Mouse (Mus musculus) C2C12 (cell line): ENCODE measurements around the gene Ap3d1. TPM values are rescaled to one million over a fixed set of nuclear protein-coding genes. Genes with fewer than 3 reads are reported as not detected.
A peak's percentile ranks its signal among the peaks of the same experiment; 100 is the strongest.

Experiments used
- H3K27me3 ChIP-seq: one replicate; pipeline ENCODE4 v1.6.1; 2011; ENCODE audit not compliant: control insufficient read depth, insufficient read depth, insufficient read length
- H3K36me3 ChIP-seq: one replicate; pipeline ENCODE4 v1.6.1; 2011; ENCODE audit not compliant: control insufficient read depth, insufficient read depth
- H3K4me3 ChIP-seq: one replicate; pipeline ENCODE4 v1.5.1; 2011; ENCODE audit warnings: mild to moderate bottlenecking, control low read depth; ENCODE audit not compliant: poor library complexity, insufficient read depth, severe bottlenecking
- H3K79me2 ChIP-seq: one replicate; pipeline ENCODE4 v1.6.1; 2011; ENCODE audit not compliant: control insufficient read depth, insufficient read depth
- H3K79me3 ChIP-seq: one replicate; pipeline ENCODE4 v1.6.1; 2011; ENCODE audit warnings: low read depth, control low read depth
- H3ac ChIP-seq: one replicate; pipeline ENCODE3; 2011; ENCODE audit warnings: low read depth; ENCODE audit not compliant: control insufficient read depth, insufficient read length
- CEBPB ChIP-seq: IDR thresholded peaks from one replicate; pipeline ENCODE4 v1.6.1; 2011; ENCODE audit warnings: low read depth, mild to moderate bottlenecking, control low read depth, moderate library complexity
- CTCF ChIP-seq: IDR thresholded peaks from one replicate; pipeline ENCODE4 v1.5.1; 2011; ENCODE audit not compliant: control insufficient read depth, insufficient read depth, insufficient read length
- FOSL1 ChIP-seq: IDR thresholded peaks from one replicate; pipeline ENCODE4 v1.8.0; 2011; ENCODE audit warnings: mild to moderate bottlenecking, low read length; ENCODE audit not compliant: poor library complexity, insufficient read depth, severe bottlenecking
- MAX ChIP-seq: IDR thresholded peaks from one replicate; pipeline ENCODE4 v1.6.1; 2011; ENCODE audit warnings: mild to moderate bottlenecking, control low read depth
- MYOD1 ChIP-seq: IDR thresholded peaks from one replicate; pipeline ENCODE4 v1.6.1; 2011; ENCODE audit warnings: low read depth; ENCODE audit not compliant: control insufficient read depth, insufficient read length
- MYOG ChIP-seq: IDR thresholded peaks from one replicate; pipeline ENCODE4 v1.6.1; 2011; ENCODE audit not compliant: control insufficient read depth, insufficient read length; ENCODE audit errors: extremely low read depth
- USF1 ChIP-seq: IDR thresholded peaks from one replicate; pipeline ENCODE4 v1.6.1; 2011; ENCODE audit warnings: low read depth, mild to moderate bottlenecking, control low read depth, moderate library complexity
- polyA plus RNA-seq: library from polyadenylated mRNA; unstranded; fragments of >200 nt; fragmentation: generic; extraction: Trizol; gene quantifications from one replicate; pipeline ENCODE4 v1.2.1, GENCODE M21; 2012; ENCODE audit warnings: missing spikeins

The Ap3d1 gene
- polyA plus RNA-seq, 1 experiment, result 51.3 TPM

- H3K36me3 ChIP-seq, result peaks cover 57% of the 10 kb centered on the region
- TF ChIP-seq USF1, result no peak
- TF ChIP-seq MYOD1, result no peak
- TF ChIP-seq MAX, result no peak
These were observed 72.2 kb downstream of the Ap3d1 start for GRCm38 (mm10) chr10:80669737-80670485.

GRCm38 (mm10) chr10:80669018-80669417 lies 73.0 kb downstream of the Ap3d1 start:
- TF ChIP-seq CTCF, result no peak
- no peak for TF ChIP-seq MYOD1
- no peak for TF ChIP-seq CEBPB
- no peak for TF ChIP-seq MAX
- TF ChIP-seq USF1, result no peak
- no peak for TF ChIP-seq FOSL1
- no peak for TF ChIP-seq MYOG
- H3K27me3 ChIP-seq, result no peaks in the 10 kb centered on the region
- H3K4me3 ChIP-seq, result no peak overlapping the region
- H3K36me3 ChIP-seq, result peaks cover 57% of the 10 kb centered on the region
- H3K79me3 ChIP-seq, result peaks cover 17% of the 10 kb centered on the region
- H3K79me2 ChIP-seq, result peaks cover 31% of the 10 kb centered on the region
- H3ac ChIP-seq, result no peak overlapping the region

More at GRCm38 (mm10) chr10:80669737-80670485, 72.2 kb downstream of the Ap3d1 start:
- Histone ChIP-seq H3ac (no peak overlapping the region), H3K4me3 (no peak overlapping the region), H3K79me2 (peaks cover 40% of the 10 kb centered on the region), H3K79me3 (peaks cover 22% of the 10 kb centered on the region), H3K27me3 (no peaks in the 10 kb centered on the region)

GRCm38 (mm10) chr10:80668614-80669013 lies 73.5 kb downstream of the Ap3d1 start:
- Histone ChIP-seq H3ac (no peak overlapping the region), H3K4me3 (no peak overlapping the region), H3K79me2 (peaks cover 27% of the 10 kb centered on the region), H3K27me3 (no peaks in the 10 kb centered on the region), H3K36me3 (peaks cover 57% of the 10 kb centered on the region), H3K79me3 (peaks cover 14% of the 10 kb centered on the region)
- TF ChIP-seq USF1 (no peak), MYOD1 (no peak), MAX (no peak), CTCF (no peak), FOSL1 (no peak), CEBPB (no peak), MYOG (no peak)

GRCm38 (mm10) chr10:80666837-80667412 lies 75.1 kb downstream of the Ap3d1 start:
- H3K36me3 ChIP-seq, result peaks cover 57% of the 10 kb centered on the region
- no peaks in the 10 kb centered on the region for H3K27me3 ChIP-seq
- no peak overlapping the region for H3ac ChIP-seq
- peaks cover 2% of the 10 kb centered on the region for H3K79me3 ChIP-seq
- peaks cover 10% of the 10 kb centered on the region for H3K79me2 ChIP-seq
- H3K4me3 ChIP-seq, result no peak overlapping the region
- TF ChIP-seq MYOD1 (peak; percentile 50), MAX (no peak)

- no peak overlapping the region for H3K4me3 ChIP-seq
- H3K79me2 ChIP-seq, result peaks cover 2% of the 10 kb centered on the region
- no peak for TF ChIP-seq CTCF
- no peak for TF ChIP-seq CEBPB
- no peak overlapping the region for H3ac ChIP-seq
- peaks cover 51% of the 10 kb centered on the region for H3K36me3 ChIP-seq
- no peaks in the 10 kb centered on the region for H3K79me3 ChIP-seq
- no peaks in the 10 kb centered on the region for H3K27me3 ChIP-seq
These were observed 75.9 kb downstream of the Ap3d1 start for GRCm38 (mm10) chr10:80665981-80666733.

- no peak overlapping the region for H3ac ChIP-seq
- H3K79me2 ChIP-seq, result no peaks in the 10 kb centered on the region
- H3K36me3 ChIP-seq, result peaks cover 47% of the 10 kb centered on the region
- H3K27me3 ChIP-seq, result no peaks in the 10 kb centered on the region
- TF ChIP-seq MAX (no peak), CTCF (no peak), FOSL1 (no peak), CEBPB (no peak), MYOG (no peak), MYOD1 (no peak), USF1 (no peak)
- no peaks in the 10 kb centered on the region for H3K79me3 ChIP-seq
- no peak overlapping the region for H3K4me3 ChIP-seq
These were observed 76.6 kb downstream of the Ap3d1 start for GRCm38 (mm10) chr10:80665459-80665858.
